Mouse (Mus musculus): ENCODE results near the gene Map4.
"Not testable (repeated sequence)": the region's sequence is repeated elsewhere in the genome, so short reads cannot be mapped to it uniquely, and the experiment has no call there.

Map4 gene

DNA sequence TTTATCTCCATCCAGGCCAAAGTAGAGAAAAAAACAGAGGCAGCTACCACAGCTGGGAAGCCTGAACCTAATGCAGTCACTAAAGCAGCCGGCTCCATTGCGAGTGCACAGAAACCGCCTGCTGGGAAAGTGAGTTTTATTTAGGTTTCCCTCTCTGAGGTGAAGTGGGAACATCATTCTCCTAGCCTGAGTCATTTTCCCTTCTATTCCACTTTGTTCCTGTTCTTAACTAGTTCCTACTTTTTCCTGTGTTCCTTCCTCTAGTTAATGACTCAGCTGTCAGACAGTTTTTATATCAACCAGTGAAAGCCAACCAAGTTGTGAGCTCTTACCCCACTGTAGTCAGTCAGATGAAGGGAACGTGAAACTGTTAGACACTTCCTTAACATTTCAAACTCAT, 139.8 kb downstream of the Map4 start:
- no peak for DNase-seq

DNA sequence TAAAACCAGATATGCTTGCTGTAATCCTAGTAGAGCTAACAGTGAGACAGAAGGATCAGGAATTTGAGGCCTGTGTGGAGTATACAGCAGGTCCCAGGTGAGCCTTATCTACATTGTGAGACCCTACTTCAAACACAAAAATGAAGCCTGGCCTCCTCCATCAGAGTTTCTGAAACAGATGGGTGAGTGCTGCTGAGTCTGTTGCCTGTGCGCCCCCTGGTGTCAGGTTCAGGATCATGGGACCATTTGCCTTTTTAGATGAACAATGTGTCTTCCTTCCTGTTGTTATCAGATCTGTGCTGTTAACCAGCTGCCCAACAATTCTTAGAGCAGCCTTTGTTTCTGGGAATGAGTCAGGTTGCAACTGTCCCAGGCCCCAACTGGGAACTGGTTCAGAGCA, 140.6 kb downstream of the Map4 start:
- DNase-seq = peak; percentile 66

GRCm38 (mm10) chr9:110076468-110076867, 145.2 kb downstream of the Map4 start:
- DNase-seq = not testable (repeated sequence)

GRCm38 (mm10) chr9:110081066-110081465, 149.8 kb downstream of the Map4 start:
- DNase-seq = no peak

DNA sequence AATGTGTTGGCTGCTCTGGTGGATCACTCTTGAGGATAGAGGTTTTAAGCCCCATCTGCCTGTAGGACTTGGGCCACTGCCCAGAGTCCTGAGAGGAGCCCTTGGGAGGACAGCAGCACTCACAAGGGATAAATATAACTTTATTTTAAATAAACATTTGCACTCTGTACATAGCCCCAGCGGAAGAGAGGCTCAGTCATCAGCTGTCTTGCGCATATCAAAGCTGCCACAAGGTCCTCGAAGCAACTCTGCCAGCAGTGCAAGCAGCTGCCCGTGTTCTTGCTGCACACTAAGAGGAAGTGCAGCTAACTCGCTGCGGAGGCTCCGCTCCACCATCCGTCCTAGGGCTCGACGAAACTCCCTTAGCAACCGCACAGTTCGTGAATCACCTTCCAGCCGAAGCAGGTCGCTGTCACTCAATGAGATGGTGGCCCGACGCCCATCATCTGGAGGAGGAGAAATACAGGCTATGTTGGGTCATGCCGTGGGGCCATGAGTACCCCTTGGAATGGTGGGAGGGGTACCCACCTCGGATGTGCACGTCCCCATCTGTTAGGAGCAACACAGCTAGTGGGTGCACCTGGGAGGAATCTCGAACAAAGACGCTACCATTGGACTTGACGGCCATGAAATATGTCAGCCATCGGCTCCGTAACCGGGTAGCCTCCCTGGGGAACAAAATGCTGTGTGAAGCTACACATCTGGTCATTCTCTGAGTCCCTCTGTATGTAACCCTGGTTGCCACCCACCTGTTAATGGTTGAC, 153.1 kb downstream of the Map4 start:
- DNase-seq = no peak

DNA sequence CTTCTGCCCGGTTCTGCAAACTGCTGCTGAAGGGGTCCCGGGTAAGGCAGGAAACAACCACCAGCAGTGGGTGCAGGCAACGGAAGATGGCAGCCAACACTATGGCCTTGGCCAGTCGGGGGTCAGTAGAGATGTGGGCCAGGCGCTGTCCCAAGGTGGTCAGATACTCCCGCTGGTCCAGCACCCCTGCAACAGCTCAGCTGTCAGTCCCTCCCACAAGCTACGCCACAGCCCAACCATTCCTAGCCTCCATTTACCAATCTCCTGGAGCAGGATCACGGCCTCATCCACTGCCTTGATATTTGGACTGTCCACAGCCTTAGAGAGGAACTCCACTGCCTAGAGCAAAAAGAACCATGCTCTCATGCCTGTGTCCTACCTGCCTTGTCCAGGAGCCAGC, 154.4 kb downstream of the Map4 start:
- no peak for DNase-seq

- DNase-seq = no peak
These were observed 162.0 kb downstream of the Map4 start for GRCm38 (mm10) chr9:110093303-110093702.

- no peak for DNase-seq
These were observed 163.5 kb downstream of the Map4 start for GRCm38 (mm10) chr9:110094761-110095160.

GRCm38 (mm10) chr9:110097791-110098190, 166.5 kb downstream of the Map4 start:
- DNase-seq = no peak

DNA sequence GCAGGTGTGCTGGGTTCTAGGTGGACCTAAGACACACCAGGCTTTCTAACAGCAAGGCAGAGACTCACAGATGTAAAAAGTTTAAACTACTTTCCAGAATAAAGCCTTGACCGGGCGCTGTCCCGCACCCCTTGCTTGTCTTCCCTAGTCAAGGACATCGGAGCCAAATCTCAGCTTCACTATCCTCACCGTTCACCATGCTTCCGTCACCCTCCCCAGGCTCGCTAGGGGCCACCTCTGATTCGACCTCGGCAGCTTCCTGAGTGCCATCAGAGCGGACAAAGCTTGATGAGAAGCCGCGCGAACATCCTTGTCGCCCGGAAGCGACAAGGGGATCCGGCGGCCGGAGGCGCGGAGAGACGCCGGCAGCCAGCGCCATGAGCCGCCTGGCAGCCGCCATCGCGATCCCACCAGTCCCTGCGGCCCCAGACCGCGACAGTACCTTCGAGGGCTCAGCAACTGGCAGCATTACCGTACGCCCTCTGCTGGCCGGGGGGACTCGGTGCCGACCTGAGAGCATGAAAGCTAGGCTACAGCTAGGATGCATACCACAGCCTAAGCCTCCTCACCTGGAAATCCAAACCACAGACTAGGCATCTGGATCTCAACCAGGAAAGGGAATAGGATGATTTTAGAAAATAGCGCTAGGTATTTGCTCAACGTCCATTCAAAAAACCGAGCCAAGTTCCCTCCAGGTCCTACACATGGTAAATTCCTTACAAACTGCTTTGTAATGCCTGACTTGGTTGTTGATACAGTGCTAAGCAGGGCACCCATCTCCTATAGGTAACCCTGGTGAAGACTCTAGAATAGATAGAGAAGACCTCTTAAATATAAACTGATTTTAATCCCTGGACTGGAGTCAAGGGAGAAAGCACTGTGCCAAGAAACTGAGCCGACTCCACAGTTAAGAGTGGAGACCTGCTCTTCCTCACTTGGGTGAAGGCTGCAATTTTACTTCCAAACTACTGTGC, 169.7 kb downstream of the Map4 start:
- peak; percentile 95 for DNase-seq

DNA sequence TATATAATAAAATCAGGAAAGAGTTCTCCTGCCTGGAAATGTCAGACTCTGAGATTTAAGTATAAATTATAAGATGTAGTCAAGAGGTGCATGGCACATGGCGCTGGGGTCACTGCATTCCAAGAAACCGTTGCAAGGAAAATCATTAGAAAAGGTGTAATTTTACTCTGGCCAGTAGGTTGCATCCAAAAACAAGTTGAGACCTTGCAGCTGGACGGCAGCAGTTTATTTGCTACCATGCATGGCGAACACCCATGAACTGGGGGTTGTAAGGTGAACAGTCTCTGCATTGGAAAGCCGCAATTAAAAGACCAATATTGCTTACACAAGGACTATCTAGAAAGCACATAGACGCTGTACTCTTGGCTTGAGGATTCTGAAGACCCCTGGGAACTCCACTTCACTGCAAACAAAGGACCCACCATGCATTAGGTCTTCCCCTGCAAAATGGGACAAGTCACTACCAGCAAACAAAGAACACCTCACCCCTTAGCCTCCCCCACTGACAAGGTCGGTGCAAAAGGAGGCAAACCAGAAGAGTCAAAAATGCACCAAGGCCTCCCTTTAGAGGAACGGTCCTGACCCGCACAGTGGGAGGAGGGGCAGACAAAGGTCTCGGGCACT, 185.2 kb downstream of the Map4 start:
- DNase-seq = no peak

GRCm38 (mm10) chr9:110116977-110117778, 185.9 kb downstream of the Map4 start, which contains the start of gene Smarcc1:
TSS of gene Smarcc1 (plus strand) at chr9:110117708.
- DNase-seq = peak; percentile 90

DNA sequence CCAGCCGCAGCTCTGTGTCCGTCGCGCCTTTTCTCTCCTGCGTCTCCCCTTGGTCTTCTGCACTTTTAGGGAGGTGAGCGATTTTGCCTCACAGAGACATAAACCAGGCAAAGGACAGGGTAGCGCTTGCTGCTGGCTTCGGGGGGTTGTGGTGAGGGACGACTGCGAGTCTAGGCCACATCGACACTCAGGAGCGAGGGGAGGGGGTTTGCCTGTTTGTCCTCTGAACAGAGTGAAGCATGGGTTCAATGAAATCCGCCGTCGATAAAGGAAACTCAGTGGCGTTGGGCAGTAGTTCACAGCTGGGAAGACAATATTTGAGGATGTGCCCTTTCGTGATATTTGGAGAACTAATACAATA, 186.5 kb downstream of the Map4 start, which contains the start of gene Dhx30:
Gene Dhx30, minus strand, starts transcription at position 52 of the 361 bp plus-strand sequence.
- DNase-seq = no peak

GRCm38 (mm10) chr9:110118249-110118648, 187.0 kb downstream of the Map4 start:
- DNase-seq = peak; percentile 41

DNA sequence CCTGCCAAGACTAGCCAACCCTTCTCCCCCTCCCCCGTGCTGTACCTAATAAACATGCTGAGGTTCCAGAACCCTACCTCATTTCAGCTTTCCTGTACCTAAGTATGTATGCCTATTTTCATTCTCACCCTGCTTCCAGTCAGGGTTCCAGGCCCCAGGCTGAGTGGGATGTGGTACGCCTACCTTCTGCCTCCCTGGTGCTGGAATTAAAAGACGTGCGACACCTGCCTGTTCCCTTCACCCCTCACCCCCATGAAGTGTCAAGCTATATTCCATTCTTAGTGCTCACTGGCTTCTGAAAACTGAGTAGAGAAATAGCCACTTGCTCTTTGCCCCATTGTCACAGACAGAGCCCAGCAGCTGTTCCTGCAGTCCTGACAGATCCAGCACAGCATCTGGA, 190.2 kb downstream of the Map4 start:
- DNase-seq = no peak

- DNase-seq = no peak
These were observed 192.1 kb downstream of the Map4 start for GRCm38 (mm10) chr9:110123322-110123721.

- not testable (repeated sequence) for DNase-seq
These were observed 192.8 kb downstream of the Map4 start for GRCm38 (mm10) chr9:110124008-110124540.

DNA sequence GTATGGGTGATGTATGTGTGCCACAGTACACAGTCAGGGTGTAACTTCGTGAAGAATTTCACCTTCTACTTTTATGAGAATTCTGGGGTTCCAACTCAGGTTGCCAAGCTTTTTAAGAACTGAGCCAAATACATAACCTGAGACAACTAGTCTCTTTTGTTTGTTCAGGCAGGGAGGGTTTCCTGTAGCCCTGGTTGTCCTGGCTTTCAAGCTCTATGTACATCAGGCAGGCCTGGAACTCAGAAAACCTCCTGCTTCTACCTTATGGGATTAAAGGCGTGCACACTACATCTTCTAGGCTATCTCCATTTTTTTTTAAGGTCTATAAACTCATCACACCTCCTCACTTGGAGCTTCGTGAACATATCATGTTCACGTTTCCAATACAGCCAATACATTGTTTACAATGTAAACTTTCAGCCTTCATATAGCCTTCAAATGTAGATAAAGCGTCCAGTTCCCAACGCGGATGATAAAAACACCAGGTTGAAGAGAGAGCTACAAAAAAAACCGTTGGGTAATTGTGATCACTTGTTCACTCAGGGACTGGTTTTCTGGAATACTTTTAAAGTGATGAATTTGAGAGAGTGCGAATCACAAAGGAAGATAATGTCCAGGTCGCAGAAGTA, 199.8 kb downstream of the Map4 start:
- DNase-seq = no peak

DNA sequence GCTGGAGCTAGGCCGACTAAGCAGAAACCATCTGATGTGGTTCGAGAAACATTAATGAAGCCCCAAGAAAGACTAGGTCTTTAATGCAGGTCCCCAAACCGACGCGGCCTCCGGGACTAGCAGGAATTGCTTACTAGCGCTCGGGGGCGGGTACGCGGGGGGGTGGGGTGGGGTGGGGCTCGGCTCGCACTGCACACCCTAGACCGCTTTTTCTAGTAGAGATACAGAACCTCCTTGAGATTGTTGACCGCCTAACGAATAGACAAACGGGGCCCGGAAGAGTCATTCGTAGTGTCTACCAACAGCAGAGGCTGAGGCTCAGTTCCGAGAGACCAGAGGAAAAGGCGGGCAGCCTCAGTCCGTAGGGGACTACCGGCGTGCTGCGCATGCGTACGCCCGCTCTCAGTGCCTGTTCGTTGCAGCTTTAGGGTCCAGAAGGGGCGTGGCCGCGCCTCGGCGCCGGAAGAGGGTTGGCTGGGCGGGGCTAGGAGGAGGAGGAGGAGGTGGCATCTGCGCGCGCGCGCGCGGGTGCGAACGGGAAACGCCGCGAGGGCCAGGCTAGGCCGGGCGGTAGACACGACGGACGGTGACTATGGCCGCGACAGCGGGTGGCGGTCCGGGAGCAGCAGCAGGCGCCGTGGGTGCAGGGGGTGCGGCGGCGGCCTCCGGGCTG, 200.4 kb downstream of the Map4 start:
- DNase-seq = peak; percentile 100

DNA sequence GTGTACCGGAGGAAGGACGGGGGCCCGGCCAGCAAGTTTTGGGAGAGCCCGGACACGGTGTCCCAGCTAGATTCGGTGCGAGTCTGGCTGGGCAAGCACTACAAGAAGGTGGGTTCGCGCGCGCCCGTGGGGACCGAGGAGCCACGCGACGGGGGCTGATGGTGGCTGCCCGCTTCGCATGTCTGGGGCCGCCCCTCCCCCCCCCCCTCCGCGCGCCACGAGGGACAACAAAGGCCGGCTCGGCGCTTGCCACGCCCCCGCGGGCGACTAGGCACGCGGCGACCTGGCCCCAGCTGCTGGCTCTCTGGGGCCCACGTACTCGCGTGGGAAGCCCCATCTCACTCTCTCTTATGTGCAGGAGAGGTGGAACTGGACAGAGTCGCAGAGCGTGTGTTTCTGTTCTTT, 200.9 kb downstream of the Map4 start:
- peak; percentile 75 for DNase-seq

DNA sequence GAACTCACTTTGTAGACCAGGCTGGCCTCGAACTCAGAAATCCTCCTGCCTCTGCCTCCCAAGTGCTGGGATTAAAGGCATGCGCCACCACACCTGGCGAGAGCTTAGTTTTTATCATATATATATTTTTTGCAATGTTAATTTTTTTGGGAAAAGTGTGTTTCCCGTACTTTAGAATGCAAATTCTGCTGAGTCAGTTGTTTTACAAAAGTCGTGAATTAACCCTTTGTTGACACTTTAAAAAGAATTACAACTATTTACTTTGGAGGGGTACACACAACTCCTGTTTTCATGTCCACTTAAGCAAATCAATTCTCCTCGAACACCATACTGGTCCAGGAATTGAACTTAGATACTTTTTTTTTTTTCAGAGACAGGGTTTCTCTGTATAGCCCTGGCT, 201.7 kb downstream of the Map4 start:
- no peak for DNase-seq

All from liver (tissue).